In genomic region chr11:6991626-6992025, GRCm38 (mm10) we compare ENCODE assay signal across 33 mouse cellular contexts.
"Had no signal": no experiment of that assay in that cellular context is flagged by ENCODE, and none has a peak within 500 bp of the region (broad histone marks: within the 10 kb centered on the region; RNA-seq: fewer than 3 reads in every experiment).

No protein-coding gene starts in this region.

- H3K27me3 ChIP-seq: heart, embryonic 12.5 days; heart, embryonic 13.5 days; heart, embryonic 15.5 days; hindbrain, embryonic 12.5 days; hindbrain, embryonic 13.5 days; hindbrain, embryonic 15.5 days; intestine, embryonic 15.5 days; kidney, embryonic 15.5 days had no signal

- H3K4me3 ChIP-seq: heart, adult 2 months; heart, embryonic 12.5 days; heart, embryonic 13.5 days; heart, embryonic 15.5 days; hindbrain, embryonic 10.5 days; hindbrain, embryonic 12.5 days; hindbrain, embryonic 13.5 days; hindbrain, embryonic 15.5 days; intestine, embryonic 15.5 days; kidney, embryonic 15.5 days; layer of hippocampus, adult 2 months had no signal

- H3K36me3 ChIP-seq: heart, embryonic 12.5 days; heart, embryonic 13.5 days; heart, embryonic 15.5 days; hindbrain, embryonic 10.5 days; hindbrain, embryonic 12.5 days; hindbrain, embryonic 13.5 days; hindbrain, embryonic 15.5 days; intestine, embryonic 15.5 days; kidney, embryonic 15.5 days had no signal

- H3K4me2 ChIP-seq: heart, embryonic 11.5 days; heart, embryonic 12.5 days; heart, embryonic 13.5 days; heart, embryonic 15.5 days; hindbrain, embryonic 12.5 days; hindbrain, embryonic 13.5 days; hindbrain, embryonic 14.5 days; hindbrain, embryonic 15.5 days; intestine, embryonic 15.5 days; kidney, embryonic 15.5 days had no signal

- ATAC-seq: hindbrain, embryonic 16.5 days; hindbrain, postnatal 0 days; inflammation-experienced regulatory T-cells, adult 6 months; intestine, embryonic 15.5 days; intestine, embryonic 16.5 days; intestine, postnatal 0 days had no signal

- H3K4me1 ChIP-seq: hindbrain, embryonic 10.5 days; hindbrain, embryonic 12.5 days; hindbrain, embryonic 13.5 days had no signal

- H3K9me3 ChIP-seq: heart, embryonic 12.5 days; heart, embryonic 13.5 days; heart, embryonic 15.5 days; hindbrain, embryonic 10.5 days; hindbrain, embryonic 12.5 days; hindbrain, embryonic 13.5 days; hindbrain, embryonic 15.5 days; intestine, embryonic 15.5 days; kidney, embryonic 15.5 days had no signal

- H3K9ac ChIP-seq: heart, embryonic 12.5 days; heart, embryonic 13.5 days; heart, embryonic 15.5 days; hindbrain, embryonic 12.5 days; hindbrain, embryonic 13.5 days; hindbrain, embryonic 14.5 days; hindbrain, embryonic 15.5 days; intestine, embryonic 15.5 days; kidney, embryonic 15.5 days had no signal

- H3K27ac ChIP-seq: heart, adult 2 months; heart, embryonic 13.5 days; heart, embryonic 15.5 days; hindbrain, embryonic 10.5 days; hindbrain, embryonic 12.5 days; hindbrain, embryonic 13.5 days; hindbrain, embryonic 14.5 days; hindbrain, embryonic 15.5 days; hindbrain, postnatal 0 days; intestine, embryonic 15.5 days; kidney, embryonic 15.5 days; kidney, postnatal 0 days; layer of hippocampus, adult 2 months had no signal

- DNase-seq: heart, adult 2 months; heart, postnatal 14 days; heart, postnatal 36 days; kidney, adult 11 months; kidney, adult 18-20 months; kidney, adult 2 months; kidney, adult 8-10 months; kidney, adult 9 months; kidney, postnatal 10 days; kidney, postnatal 14 days; kidney, postnatal 25 days; kidney, postnatal 36 days; kidney, postnatal 4 days; layer of hippocampus, adult 9-11 months; layer of hippocampus, postnatal 36 days had no signal
